Mouse (Mus musculus): ENCODE measurements around the gene Cntfr. TPM values are rescaled to one million over a fixed set of nuclear protein-coding genes. Genes with fewer than 3 reads are reported as not detected.
"Not testable (repeated sequence)": the region's sequence is repeated elsewhere in the genome, so short reads cannot be mapped to it uniquely, and the experiment has no call there.

The Cntfr gene
- polyA plus RNA-seq, 1 experiment from 2014 or later = 5.5 TPM

GRCm38 (mm10) chr4:41712421-41713196, 15.7 kb upstream of the Cntfr start:
- 36% methylated on average over 31 of the region's 31 CpGs for WGBS
- H3K9ac ChIP-seq (ENCODE audit: low read depth, low read length) = peak overlapping the region; percentile 95
- ATAC-seq = peak; percentile 36

GRCm38 (mm10) chr4:41711705-41712375, 15.0 kb upstream of the Cntfr start:
- H3K36me3 ChIP-seq (ENCODE audit: control insufficient read depth, insufficient read depth, low read length) = no peaks in the 10 kb centered on the region; the same call in 1 of the 2 replicates
- peak overlapping the region; percentile 88 for H3K4me2 ChIP-seq (ENCODE audit: low read depth, low read length)
- no peaks in the 10 kb centered on the region for H3K27me3 ChIP-seq (replicated peaks; ENCODE audit: control insufficient read depth, insufficient read depth, low read length)
- no peak for ATAC-seq
- H3K27ac ChIP-seq (ENCODE audit: low read length) = no peak overlapping the region
- peak overlapping the region; percentile 95 for H3K9ac ChIP-seq (ENCODE audit: low read depth, low read length)
- H3K4me1 ChIP-seq (ENCODE audit: control insufficient read depth, insufficient read depth, low read length) = peaks cover 21% of the 10 kb centered on the region
- 72% methylated on average over 16 of the region's 16 CpGs for WGBS
- H3K9me3 ChIP-seq (ENCODE audit: control insufficient read depth, low read length) = no peaks in the 10 kb centered on the region
- H3K4me3 ChIP-seq (ENCODE audit: low read length) = peak overlapping the region; percentile 77

More at GRCm38 (mm10) chr4:41712421-41713196, 15.7 kb upstream of the Cntfr start:
- H3K4me2 ChIP-seq (ENCODE audit: low read depth, low read length) = peak overlapping the region; percentile 88
- H3K27me3 ChIP-seq (replicated peaks; ENCODE audit: control insufficient read depth, insufficient read depth, low read length) = no peaks in the 10 kb centered on the region
- peak overlapping the region; percentile 55; the same call in 1 of the 2 replicates for H3K27ac ChIP-seq (ENCODE audit: low read length)
- peaks cover 16% of the 10 kb centered on the region for H3K4me1 ChIP-seq (ENCODE audit: control insufficient read depth, insufficient read depth, low read length)
- no peaks in the 10 kb centered on the region for H3K9me3 ChIP-seq (ENCODE audit: control insufficient read depth, low read length)
- H3K36me3 ChIP-seq (ENCODE audit: control insufficient read depth, insufficient read depth, low read length) = no peaks in the 10 kb centered on the region; the same call in 1 of the 2 replicates
- H3K4me3 ChIP-seq (ENCODE audit: low read length) = peak overlapping the region; percentile 77

- Histone ChIP-seq H3K4me3 (ENCODE audit: low read length) (no peak overlapping the region), H3K9me3 (ENCODE audit: control insufficient read depth, low read length) (no peaks in the 10 kb centered on the region)
Measured at GRCm38 (mm10) chr4:41710229-41710628, 13.3 kb upstream of the Cntfr start.

GRCm38 (mm10) chr4:41708192-41708745, 11.4 kb upstream of the Cntfr start:
- Histone ChIP-seq H3K9me3 (ENCODE audit: control insufficient read depth, low read length) (no peaks in the 10 kb centered on the region), H3K4me3 (ENCODE audit: low read length) (0 out of 2 replicates have a peak overlapping the region, but pooled peaks have one; percentile 3), H3K4me2 (ENCODE audit: low read depth, low read length) (peak overlapping the region; percentile 35; the same call in 1 of the 2 replicates), H3K9ac (ENCODE audit: low read depth, low read length) (0 out of 2 replicates have a peak overlapping the region, but pooled peaks have one; percentile 3), H3K27me3 (replicated peaks; ENCODE audit: control insufficient read depth, insufficient read depth, low read length) (no peaks in the 10 kb centered on the region), H3K4me1 (ENCODE audit: control insufficient read depth, insufficient read depth, low read length) (peaks cover 23% of the 10 kb centered on the region), H3K27ac (ENCODE audit: low read length) (no peak overlapping the region), H3K36me3 (ENCODE audit: control insufficient read depth, insufficient read depth, low read length) (no peaks in the 10 kb centered on the region)
- no peak; the same call in 1 of the 2 replicates for ATAC-seq
- WGBS = 32% methylated on average over 8 of the region's 8 CpGs

More at GRCm38 (mm10) chr4:41710229-41710628, 13.3 kb upstream of the Cntfr start:
- H3K9ac ChIP-seq (ENCODE audit: low read depth, low read length) = no peak overlapping the region
- no peak overlapping the region for H3K4me2 ChIP-seq (ENCODE audit: low read depth, low read length)
- WGBS = 65% methylated on average over 4 of the region's 4 CpGs
- H3K36me3 ChIP-seq (ENCODE audit: control insufficient read depth, insufficient read depth, low read length) = no peaks in the 10 kb centered on the region; the same call in 1 of the 2 replicates
- H3K27me3 ChIP-seq (replicated peaks; ENCODE audit: control insufficient read depth, insufficient read depth, low read length) = no peaks in the 10 kb centered on the region
- H3K4me1 ChIP-seq (ENCODE audit: control insufficient read depth, insufficient read depth, low read length) = peaks cover 28% of the 10 kb centered on the region
- H3K27ac ChIP-seq (ENCODE audit: low read length) = no peak overlapping the region
- no peak for ATAC-seq

GRCm38 (mm10) chr4:41707011-41707535, 10.2 kb upstream of the Cntfr start:
- Histone ChIP-seq H3K4me2 (ENCODE audit: low read depth, low read length) (peak overlapping the region; percentile 25; the same call in 1 of the 2 replicates), H3K27ac (ENCODE audit: low read length) (no peak overlapping the region), H3K9me3 (ENCODE audit: control insufficient read depth, low read length) (no peaks in the 10 kb centered on the region), H3K4me1 (ENCODE audit: control insufficient read depth, insufficient read depth, low read length) (peaks cover 16% of the 10 kb centered on the region), H3K4me3 (ENCODE audit: low read length) (0 out of 2 replicates have a peak overlapping the region, but pooled peaks have one; percentile 8), H3K36me3 (ENCODE audit: control insufficient read depth, insufficient read depth, low read length) (no peaks in the 10 kb centered on the region), H3K9ac (ENCODE audit: low read depth, low read length) (no peak overlapping the region), H3K27me3 (replicated peaks; ENCODE audit: control insufficient read depth, insufficient read depth, low read length) (no peaks in the 10 kb centered on the region)
- peak; percentile 62 for ATAC-seq
- WGBS = 3% methylated on average over 13 of the region's 13 CpGs

- Histone ChIP-seq H3K27me3 (replicated peaks; ENCODE audit: control insufficient read depth, insufficient read depth, low read length) (no peaks in the 10 kb centered on the region), H3K4me2 (ENCODE audit: low read depth, low read length) (no peak overlapping the region), H3K4me3 (ENCODE audit: low read length) (no peak overlapping the region), H3K4me1 (ENCODE audit: control insufficient read depth, insufficient read depth, low read length) (peaks cover 12% of the 10 kb centered on the region), H3K9ac (ENCODE audit: low read depth, low read length) (no peak overlapping the region), H3K36me3 (ENCODE audit: control insufficient read depth, insufficient read depth, low read length) (no peaks in the 10 kb centered on the region), H3K9me3 (ENCODE audit: control insufficient read depth, low read length) (no peaks in the 10 kb centered on the region), H3K27ac (ENCODE audit: low read length) (no peak overlapping the region)
- 66% methylated on average over 19 of the region's 19 CpGs for WGBS
- ATAC-seq = no peak
Measured at GRCm38 (mm10) chr4:41705922-41706754, 9.2 kb upstream of the Cntfr start.

- Histone ChIP-seq H3K27ac (ENCODE audit: low read length) (no peak overlapping the region), H3K4me3 (ENCODE audit: low read length) (no peak overlapping the region), H3K9ac (ENCODE audit: low read depth, low read length) (no peak overlapping the region), H3K4me1 (ENCODE audit: control insufficient read depth, insufficient read depth, low read length) (peaks cover 12% of the 10 kb centered on the region), H3K27me3 (replicated peaks; ENCODE audit: control insufficient read depth, insufficient read depth, low read length) (no peaks in the 10 kb centered on the region), H3K9me3 (ENCODE audit: control insufficient read depth, low read length) (no peaks in the 10 kb centered on the region), H3K36me3 (ENCODE audit: control insufficient read depth, insufficient read depth, low read length) (no peaks in the 10 kb centered on the region), H3K4me2 (ENCODE audit: low read depth, low read length) (no peak overlapping the region)
- 10% methylated on average over 5 of the region's 5 CpGs for WGBS
- no peak for ATAC-seq
Measured at GRCm38 (mm10) chr4:41704651-41705050, 7.8 kb upstream of the Cntfr start.

- H3K4me3 ChIP-seq (ENCODE audit: low read length); H3K27me3 ChIP-seq (replicated peaks; ENCODE audit: control insufficient read depth, insufficient read depth, low read length); H3K36me3 ChIP-seq (ENCODE audit: control insufficient read depth, insufficient read depth, low read length); ATAC-seq; H3K9ac ChIP-seq (ENCODE audit: low read depth, low read length); H3K27ac ChIP-seq (ENCODE audit: low read length); H3K9me3 ChIP-seq (ENCODE audit: control insufficient read depth, low read length); H3K4me2 ChIP-seq (ENCODE audit: low read depth, low read length): not testable (repeated sequence)
- peaks cover 10% of the 10 kb centered on the region for H3K4me1 ChIP-seq (ENCODE audit: control insufficient read depth, insufficient read depth, low read length)
- WGBS = 73% methylated on average over 2 of the region's 2 CpGs
Measured at GRCm38 (mm10) chr4:41702226-41702625, 5.3 kb upstream of the Cntfr start.
